Mouse (Mus musculus) stomach, embryonic 14.5 days (tissue): ENCODE measurements around the gene Cers1. TPM values are rescaled to one million over a fixed set of nuclear protein-coding genes. Genes with fewer than 3 reads are reported as not detected.

Experiments used
- ATAC-seq: fragments of 200-750 bp; cut with Nextera tagmentation; 2 replicates; pipeline ENCODE4 v1.8.0; 2017; ENCODE audit warnings: low read depth, moderate TSS enrichment; ENCODE audit not compliant: insufficient number of reproducible peaks, insufficient read depth, low FRiP score
- H3K27ac ChIP-seq: fragments of 300-500 bp; sonication (generic); 2 replicates; pipeline ENCODE4 v1.5.1; 2014; ENCODE audit warnings: mild to moderate bottlenecking, low read length, moderate library complexity, mixed read lengths
- H3K27me3 ChIP-seq: fragments of 300-500 bp; sonication (generic); 2 replicates; pipeline ENCODE4 v1.6.1; 2014; ENCODE audit warnings: low read length, control low read depth, mixed read lengths; ENCODE audit not compliant: control insufficient read depth, insufficient read depth
- H3K36me3 ChIP-seq: fragments of 300-500 bp; sonication (generic); 2 replicates; pipeline ENCODE4 v1.6.1; 2014; ENCODE audit warnings: mild to moderate bottlenecking, control low read depth, low read length, moderate library complexity, mixed read lengths; ENCODE audit not compliant: control insufficient read depth, insufficient read depth
- H3K4me1 ChIP-seq: fragments of 300-500 bp; sonication (generic); 2 replicates; pipeline ENCODE4 v1.6.1; 2014; ENCODE audit warnings: low read length, control low read depth, mixed read lengths; ENCODE audit not compliant: control insufficient read depth, insufficient read depth
- H3K4me2 ChIP-seq: fragments of 300-500 bp; sonication (generic); replicated peaks from 2 replicates; pipeline ENCODE4 v1.6.1; 2014; ENCODE audit warnings: low read depth, low read length, control low read depth
- H3K4me3 ChIP-seq: fragments of 300-500 bp; sonication (generic); 2 replicates; pipeline ENCODE4 v1.5.1; 2014; ENCODE audit warnings: low read depth, low read length, control low read depth
- H3K9ac ChIP-seq: fragments of 300-500 bp; sonication (generic); replicated peaks from 2 replicates; pipeline ENCODE4 v1.6.1; 2014; ENCODE audit warnings: low read depth, mild to moderate bottlenecking, control low read depth, low read length, moderate library complexity, mixed read lengths
- H3K9me3 ChIP-seq: fragments of 300-500 bp; sonication (generic); 2 replicates; pipeline ENCODE4 v1.6.1; 2016; ENCODE audit warnings: low read depth, low read length, control low read depth; ENCODE audit not compliant: control insufficient read depth
- WGBS: fragments of 180-500 bp; shearing (Covaris S2); extraction: QIAGEN DNeasy Blood & Tissue Kit; methylation state at CpG from one replicate; pipeline ENCODE4 v1.1.7; 2014; 5-methylcytosine and 5-hydroxymethylcytosine counted together
- polyA plus RNA-seq: library from polyadenylated mRNA; unstranded; fragments of >200 nt; fragmentation: Nextera tagmentation; extraction: Ambion mirVana; gene quantifications from 2 replicates; pipeline ENCODE4 v1.2.1, GENCODE M21; 2014

Gene Cers1
- polyA plus RNA-seq, 1 experiment from 2014 or later: 5.7 TPM

GRCm38 (mm10) chr8:70376275-70376741, 60.7 kb downstream of the Cers1 start:
- Histone ChIP-seq H3K27ac (no peak overlapping the region), H3K27me3 (peaks cover 64% of the 10 kb centered on the region), H3K4me3 (peak overlapping the region; percentile 4; the same call in 1 of the 2 replicates), H3K4me1 (peaks cover 10% of the 10 kb centered on the region; the same call in 1 of the 2 replicates), H3K9ac (no peak overlapping the region), H3K9me3 (no peaks in the 10 kb centered on the region), H3K4me2 (no peak overlapping the region), H3K36me3 (no peaks in the 10 kb centered on the region)
- WGBS: 10% methylated on average over 37 of the region's 37 CpGs
- peak; percentile 11; the same call in 1 of the 2 replicates for ATAC-seq

- Histone ChIP-seq H3K36me3 (no peaks in the 10 kb centered on the region), H3K4me1 (peaks cover 10% of the 10 kb centered on the region; the same call in 1 of the 2 replicates), H3K4me3 (no peak overlapping the region), H3K27me3 (peaks cover 59% of the 10 kb centered on the region), H3K9me3 (no peaks in the 10 kb centered on the region), H3K27ac (no peak overlapping the region), H3K9ac (no peak overlapping the region), H3K4me2 (no peak overlapping the region)
- ATAC-seq: no peak
- 17% methylated on average over 15 of the region's 15 CpGs for WGBS
Observed at GRCm38 (mm10) chr8:70377049-70377448, 61.5 kb downstream of the Cers1 start.

- Histone ChIP-seq H3K9ac (no peak overlapping the region), H3K4me2 (no peak overlapping the region), H3K27me3 (peaks cover 29% of the 10 kb centered on the region), H3K9me3 (no peaks in the 10 kb centered on the region), H3K27ac (no peak overlapping the region), H3K36me3 (0 out of 2 replicates have a peak, but pooled peaks cover 3% of the 10 kb centered on the region), H3K4me3 (no peak overlapping the region), H3K4me1 (no peaks in the 10 kb centered on the region)
- WGBS: 81% methylated on average over 12 of the region's 12 CpGs
- ATAC-seq: no peak
Observed at GRCm38 (mm10) chr8:70380069-70380468, 64.5 kb downstream of the Cers1 start.

Other genes with a start within 250 kb of the Cers1 start
- 0.70 and 2.0 TPM in 2 replicates for gene Tm6sf2, start 242.9 kb upstream of the Cers1 start, polyA plus RNA-seq
- gene Hapln4, start 232.3 kb upstream of the Cers1 start, polyA plus RNA-seq: not detected in 2 replicates
- 1.9 and 2.1 TPM in 2 replicates for gene Ncan, start 194.9 kb upstream of the Cers1 start, polyA plus RNA-seq
- 28.5 and 29.1 TPM in 2 replicates for gene Nr2c2ap, start 184.4 kb upstream of the Cers1 start, polyA plus RNA-seq
- 12.1 and 20.0 TPM in 2 replicates for gene Rfxank, start 176.6 kb upstream of the Cers1 start, polyA plus RNA-seq
- gene Borcs8, start 176.3 kb upstream of the Cers1 start, polyA plus RNA-seq: 45.9 and 57.4 TPM in 2 replicates
- 0.32 TPM in 1 of 2 replicates, not detected in the other for gene Mef2b, start 176.1 kb upstream of the Cers1 start, polyA plus RNA-seq
- 45.3 and 49.4 TPM in 2 replicates for gene Tmem161a, start 143.4 kb upstream of the Cers1 start, polyA plus RNA-seq
- gene Slc25a42, start 103.5 kb upstream of the Cers1 start, polyA plus RNA-seq: 3.9 and 4.2 TPM in 2 replicates
- 30.7 and 34.6 TPM in 2 replicates for gene Sugp2, start 81.5 kb upstream of the Cers1 start, polyA plus RNA-seq
- gene Armc6, start 81.3 kb upstream of the Cers1 start, polyA plus RNA-seq: 23.2 and 27.0 TPM in 2 replicates
- 30.8 and 33.7 TPM in 2 replicates for gene Homer3, start 32.9 kb upstream of the Cers1 start, polyA plus RNA-seq
- gene Ddx49, start 13.3 kb upstream of the Cers1 start, polyA plus RNA-seq: 44.3 and 45.0 TPM in 2 replicates
- 320 and 341 TPM in 2 replicates for gene Cope, start 13.3 kb upstream of the Cers1 start, polyA plus RNA-seq
- gene Gdf1, start 14.0 kb downstream of the Cers1 start, polyA plus RNA-seq: 0.35 and 1.6 TPM in 2 replicates
- gene Upf1, start 37.5 kb downstream of the Cers1 start, polyA plus RNA-seq: 17.0 and 17.1 TPM in 2 replicates
- gene Comp, start 57.8 kb downstream of the Cers1 start, polyA plus RNA-seq: 0.38 TPM in 1 of 2 replicates, not detected in the other
- 21.6 and 23.0 TPM in 2 replicates for gene Crtc1, start 123.8 kb downstream of the Cers1 start, polyA plus RNA-seq
- 20.9 and 22.1 TPM in 2 replicates for gene Klhl26, start 161.2 kb downstream of the Cers1 start, polyA plus RNA-seq
- gene Tmem59l, start 171.6 kb downstream of the Cers1 start, polyA plus RNA-seq: 4.8 and 6.4 TPM in 2 replicates
- gene Crlf1, start 177.4 kb downstream of the Cers1 start, polyA plus RNA-seq: 1.6 and 1.8 TPM in 2 replicates
- gene Rex1bd, start 191.0 kb downstream of the Cers1 start, polyA plus RNA-seq: 132 and 149 TPM in 2 replicates
- 1,056 and 1,119 TPM in 2 replicates for gene Uba52, start 195.0 kb downstream of the Cers1 start, polyA plus RNA-seq
- gene Fkbp8, start 211.9 kb downstream of the Cers1 start, polyA plus RNA-seq: 258 and 281 TPM in 2 replicates
- 58.9 and 72.3 TPM in 2 replicates for gene Kxd1, start 212.2 kb downstream of the Cers1 start, polyA plus RNA-seq
- gene Ell, start 223.7 kb downstream of the Cers1 start, polyA plus RNA-seq: 17.1 and 17.9 TPM in 2 replicates